Mouse (Mus musculus) heart, postnatal 0 days (tissue): ENCODE results near the gene Smarca2.

ENCODE experiments used
- CTCF ChIP-seq: IDR thresholded peaks from 2 replicates; pipeline ENCODE4 v1.5.1; 2016; ENCODE audit warnings: antibody characterized with exemption, control low read depth, low read depth
- EP300 ChIP-seq: IDR thresholded peaks from 2 replicates; pipeline ENCODE4 v1.6.1; 2016; ENCODE audit warnings: antibody characterized with exemption, low read depth

DNA sequence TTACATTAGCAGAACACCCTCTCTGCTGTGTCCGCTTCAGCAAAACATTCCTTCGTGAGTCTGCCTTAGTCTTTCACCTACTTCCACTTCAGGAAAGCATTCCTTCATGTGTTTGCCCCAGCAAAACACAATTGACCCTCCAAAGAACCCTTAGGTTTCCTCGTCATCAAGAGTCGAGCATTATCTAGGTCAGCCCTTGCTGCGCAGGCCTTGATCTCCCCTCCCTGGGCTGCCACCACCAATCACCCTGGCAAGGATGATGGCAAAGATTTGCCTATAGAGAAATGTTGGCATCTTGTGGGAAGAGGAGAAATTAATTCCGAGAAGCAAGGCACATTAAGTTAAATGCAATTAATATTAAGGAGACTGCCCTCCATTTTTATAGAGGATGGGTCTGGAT, 163.1 kb downstream of the Smarca2 start:
- TF ChIP-seq CTCF (no peak), EP300 (no peak)
